Mouse (Mus musculus) embryonic facial prominence, embryonic 15.5 days (tissue): ENCODE data around the gene Gm44579. TPM values are rescaled to one million over a fixed set of nuclear protein-coding genes. Genes with fewer than 3 reads are reported as not detected.
A peak's percentile ranks its signal among the peaks of the same experiment; 100 is the strongest.

Experiments used
- ATAC-seq: fragments of 200-750 bp; cut with Nextera tagmentation; 2 replicates; pipeline ENCODE4 v1.8.0; 2017; ENCODE audit warnings: low read depth, moderate TSS enrichment; ENCODE audit not compliant: insufficient number of reproducible peaks, low FRiP score, low TSS enrichment
- H3K27ac ChIP-seq: fragments of 300-500 bp; sonication (generic); replicated peaks from 2 replicates; pipeline ENCODE4 v1.5.1; 2015; ENCODE audit warnings: mild to moderate bottlenecking, inconsistent platforms
- H3K27me3 ChIP-seq: fragments of 300-500 bp; sonication (generic); 2 replicates; pipeline ENCODE4 v1.6.1; 2015; ENCODE audit warnings: inconsistent platforms
- H3K36me3 ChIP-seq: fragments of 300-500 bp; sonication (generic); 2 replicates; pipeline ENCODE4 v1.6.1; 2015; ENCODE audit warnings: mild to moderate bottlenecking, inconsistent platforms
- H3K4me1 ChIP-seq: fragments of 300-500 bp; sonication (generic); 2 replicates; pipeline ENCODE4 v1.6.1; 2015; ENCODE audit warnings: inconsistent platforms
- H3K4me2 ChIP-seq: fragments of 300-500 bp; sonication (generic); replicated peaks from 2 replicates; pipeline ENCODE4 v1.6.1; 2015; ENCODE audit warnings: mild to moderate bottlenecking, inconsistent platforms
- H3K4me3 ChIP-seq: fragments of 300-500 bp; sonication (generic); replicated peaks from 2 replicates; pipeline ENCODE4 v1.5.1; 2015; ENCODE audit warnings: mild to moderate bottlenecking, inconsistent platforms
- H3K9ac ChIP-seq: fragments of 300-500 bp; sonication (generic); 2 replicates; pipeline ENCODE4 v1.6.1; 2015; ENCODE audit warnings: inconsistent platforms
- H3K9me3 ChIP-seq: fragments of 300-500 bp; sonication (generic); replicated peaks from 2 replicates; pipeline ENCODE4 v1.6.1; 2016; ENCODE audit warnings: inconsistent platforms
- WGBS: fragments of 180-500 bp; shearing (Covaris S2); methylation state at CpG from one replicate; pipeline ENCODE4 v1.1.7; 2015; 5-methylcytosine and 5-hydroxymethylcytosine counted together
- polyA plus RNA-seq: library from polyadenylated mRNA; unstranded; fragments of >200 nt; fragmentation: Nextera tagmentation; extraction: Ambion mirVana; gene quantifications from 2 replicates; pipeline ENCODE4 v1.2.1, GENCODE M21; 2015

Gm44579 gene
- polyA plus RNA-seq, 1 experiment from 2014 or later: not detected

- Histone ChIP-seq H3K9ac (no peak overlapping the region), H3K9me3 (no peaks in the 10 kb centered on the region), H3K4me1 (no peaks in the 10 kb centered on the region), H3K27me3 (no peaks in the 10 kb centered on the region), H3K27ac (no peak overlapping the region), H3K4me2 (no peak overlapping the region), H3K4me3 (no peak overlapping the region), H3K36me3 (no peaks in the 10 kb centered on the region)
- 44% methylated on average over 7 of the region's 7 CpGs for WGBS
- no peak for ATAC-seq
Measured at GRCm38 (mm10) chr15:98152916-98153315, 67.9 kb downstream of the Gm44579 start.

GRCm38 (mm10) chr15:98149166-98149602, 71.6 kb downstream of the Gm44579 start:
- no peak for ATAC-seq
- no peaks in the 10 kb centered on the region for H3K36me3 ChIP-seq
- 46% methylated on average over 10 of the region's 10 CpGs for WGBS

GRCm38 (mm10) chr15:98148356-98148755, 72.4 kb downstream of the Gm44579 start:
- H3K36me3 ChIP-seq: no peaks in the 10 kb centered on the region
- H3K9ac ChIP-seq: no peak overlapping the region
- no peak overlapping the region for H3K27ac ChIP-seq
- H3K27me3 ChIP-seq: no peaks in the 10 kb centered on the region
- no peak overlapping the region for H3K4me3 ChIP-seq
- peaks cover 9% of the 10 kb centered on the region for H3K4me1 ChIP-seq
- no peak for ATAC-seq
- no peaks in the 10 kb centered on the region for H3K9me3 ChIP-seq
- no peak overlapping the region for H3K4me2 ChIP-seq
- WGBS: 78% methylated on average over 3 of the region's 3 CpGs

More at GRCm38 (mm10) chr15:98149166-98149602, 71.6 kb downstream of the Gm44579 start:
- no peak overlapping the region for H3K4me3 ChIP-seq
- H3K9me3 ChIP-seq: no peaks in the 10 kb centered on the region
- H3K4me2 ChIP-seq: no peak overlapping the region
- no peak overlapping the region; the same call in 1 of the 2 replicates for H3K27ac ChIP-seq
- H3K27me3 ChIP-seq: no peaks in the 10 kb centered on the region
- no peak overlapping the region for H3K9ac ChIP-seq
- H3K4me1 ChIP-seq: peaks cover 7% of the 10 kb centered on the region

GRCm38 (mm10) chr15:98145559-98146181, 75.1 kb downstream of the Gm44579 start:
- Histone ChIP-seq H3K9me3 (no peaks in the 10 kb centered on the region), H3K4me1 (peaks cover 9% of the 10 kb centered on the region), H3K27ac (peak overlapping the region; percentile 84), H3K4me2 (peak overlapping the region; percentile 70), H3K9ac (peak overlapping the region; percentile 88), H3K36me3 (peaks cover 13% of the 10 kb centered on the region), H3K27me3 (no peaks in the 10 kb centered on the region), H3K4me3 (peak overlapping the region; percentile 98)
- WGBS: under 1% methylated on average over 38 of the region's 38 CpGs
- peak; percentile 92 for ATAC-seq

- peak; percentile 55 for ATAC-seq
- WGBS: 0% methylated on average over 35 of the region's 36 CpGs
- H3K36me3 ChIP-seq: peaks cover 20% of the 10 kb centered on the region
- H3K9me3 ChIP-seq: no peaks in the 10 kb centered on the region
- H3K9ac ChIP-seq: peak overlapping the region; percentile 88
- H3K27ac ChIP-seq: peak overlapping the region; percentile 84
- no peaks in the 10 kb centered on the region for H3K27me3 ChIP-seq
- H3K4me1 ChIP-seq: peaks cover 9% of the 10 kb centered on the region
- H3K4me3 ChIP-seq: peak overlapping the region; percentile 98
- peak overlapping the region; percentile 70 for H3K4me2 ChIP-seq
Measured at GRCm38 (mm10) chr15:98144861-98145507, 75.8 kb downstream of the Gm44579 start.

- Histone ChIP-seq H3K4me2 (no peak overlapping the region), H3K27me3 (no peaks in the 10 kb centered on the region), H3K4me1 (peaks cover 9% of the 10 kb centered on the region), H3K36me3 (peaks cover 40% of the 10 kb centered on the region), H3K9ac (no peak overlapping the region), H3K9me3 (no peaks in the 10 kb centered on the region), H3K27ac (no peak overlapping the region), H3K4me3 (no peak overlapping the region)
- WGBS: 78% methylated on average over 9 of the region's 10 CpGs
- no peak for ATAC-seq
Measured at GRCm38 (mm10) chr15:98142515-98142914, 78.3 kb downstream of the Gm44579 start.

- Histone ChIP-seq H3K9me3 (no peaks in the 10 kb centered on the region), H3K9ac (no peak overlapping the region), H3K4me2 (no peak overlapping the region), H3K4me3 (no peak overlapping the region), H3K27ac (no peak overlapping the region), H3K27me3 (no peaks in the 10 kb centered on the region), H3K36me3 (peaks cover 57% of the 10 kb centered on the region), H3K4me1 (peaks cover 9% of the 10 kb centered on the region)
- 80% methylated on average over 5 of the region's 5 CpGs for WGBS
- no peak for ATAC-seq
Measured at GRCm38 (mm10) chr15:98140809-98141208, 80.0 kb downstream of the Gm44579 start.

- no peak overlapping the region for H3K4me3 ChIP-seq
- H3K4me2 ChIP-seq: no peak overlapping the region
- H3K9me3 ChIP-seq: no peaks in the 10 kb centered on the region
- H3K36me3 ChIP-seq: peaks cover 68% of the 10 kb centered on the region
- H3K27me3 ChIP-seq: no peaks in the 10 kb centered on the region
- H3K4me1 ChIP-seq: peaks cover 8% of the 10 kb centered on the region
- WGBS: 81% methylated on average over 7 of the region's 7 CpGs
- no peak overlapping the region for H3K9ac ChIP-seq
- ATAC-seq: no peak
- H3K27ac ChIP-seq: no peak overlapping the region
Measured at GRCm38 (mm10) chr15:98139763-98140162, 81.0 kb downstream of the Gm44579 start.

- Histone ChIP-seq H3K4me2 (no peak overlapping the region), H3K4me3 (no peak overlapping the region), H3K36me3 (peaks cover 91% of the 10 kb centered on the region), H3K9me3 (no peaks in the 10 kb centered on the region), H3K9ac (no peak overlapping the region), H3K27me3 (no peaks in the 10 kb centered on the region), H3K4me1 (no peaks in the 10 kb centered on the region), H3K27ac (no peak overlapping the region)
- ATAC-seq: no peak
- 90% methylated on average over 9 of the region's 9 CpGs for whole genome bisulfite sequencing
Measured at GRCm38 (mm10) chr15:98136871-98137270, 83.9 kb downstream of the Gm44579 start.

Other genes starting within 250 kb of the Gm44579 start
- 225 and 386 TPM in 2 replicates for gene Col2a1, start 216.3 kb downstream of the Gm44579 start, polyA plus RNA-seq
- gene Pfkm, start 128.4 kb downstream of the Gm44579 start, polyA plus RNA-seq: 49.2 and 49.9 TPM in 2 replicates
- gene Senp1, start 127.2 kb downstream of the Gm44579 start, polyA plus RNA-seq: 27.8 and 28.1 TPM in 2 replicates
- gene Asb8, start 55.4 kb downstream of the Gm44579 start, polyA plus RNA-seq: 47.8 and 48.5 TPM in 2 replicates
- gene Ccdc184, start 53.8 kb downstream of the Gm44579 start, polyA plus RNA-seq: 2.1 and 2.9 TPM in 2 replicates
- gene Olfr288, start 25.4 kb downstream of the Gm44579 start, polyA plus RNA-seq: not detected in 2 replicates
- gene Olfr287, start 79 bp upstream of the Gm44579 start, polyA plus RNA-seq: not detected in 2 replicates
- gene Olfr286, start 13.5 kb upstream of the Gm44579 start, polyA plus RNA-seq: 0.09 TPM in 1 of 2 replicates, not detected in the other
- not detected in 2 replicates for gene H1fnt, start 36.3 kb upstream of the Gm44579 start, polyA plus RNA-seq
- 0.75 and 0.83 TPM in 2 replicates for gene Zfp641, start 75.2 kb upstream of the Gm44579 start, polyA plus RNA-seq
- not detected in 2 replicates for gene Olfr285, start 96.4 kb upstream of the Gm44579 start, polyA plus RNA-seq
- gene Olfr284, start 120.0 kb upstream of the Gm44579 start, polyA plus RNA-seq: 0.67 and 0.87 TPM in 2 replicates
- 0.19 TPM in 1 of 2 replicates, not detected in the other for gene Olfr283, start 160.0 kb upstream of the Gm44579 start, polyA plus RNA-seq
- gene Olfr282, start 210.2 kb upstream of the Gm44579 start, polyA plus RNA-seq: 0.51 TPM in 1 of 2 replicates, not detected in the other
- gene Olfr281, start 231.6 kb upstream of the Gm44579 start, polyA plus RNA-seq: 0.07 TPM in 1 of 2 replicates, not detected in the other
- not detected in 2 replicates for gene OR5BS1P, start 248.9 kb upstream of the Gm44579 start, polyA plus RNA-seq